Mouse (Mus musculus) frontal cortex, postnatal 25 days (tissue): Measurements from ENCODE around the gene Gimap1.

Source experiments
- DNase-seq, 2 experiments: peaks; one replicate each; pipeline ENCODE4 v3.0.0; 2022; ENCODE audit warnings: low spot score in 2 of 2

Gene Gimap1

DNA sequence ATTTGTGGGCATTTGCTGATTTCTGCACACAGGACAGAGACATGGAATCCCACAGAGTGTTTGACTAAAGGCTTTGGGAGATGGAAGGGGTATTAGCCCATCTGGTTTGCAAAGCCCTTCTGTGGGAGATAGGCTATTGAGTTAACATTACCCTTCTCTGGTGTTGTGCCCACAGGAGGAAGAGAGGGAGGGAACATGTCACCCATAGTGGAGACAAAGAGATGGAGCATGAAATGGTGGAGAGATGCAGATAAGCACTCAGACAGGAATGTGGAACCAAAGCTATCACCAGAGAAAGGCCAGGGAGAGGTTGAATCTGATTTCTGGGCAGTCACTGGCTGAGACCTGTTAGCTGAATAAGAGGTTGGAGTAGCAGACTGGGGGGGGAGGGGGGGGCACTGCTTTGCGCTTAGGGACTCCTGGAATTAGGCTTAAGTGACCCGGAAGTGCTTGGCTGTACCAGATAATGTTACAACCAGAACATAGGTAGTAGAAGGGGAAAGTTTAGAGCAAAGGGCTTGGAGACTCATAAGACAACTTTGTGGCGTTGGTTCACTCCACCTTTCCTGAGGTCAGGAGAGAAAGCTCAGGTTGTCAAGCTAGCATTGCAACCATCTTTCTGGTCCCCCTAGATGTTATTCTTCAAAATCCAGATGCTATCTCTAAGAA is 1.8 kb downstream of the Gimap1 start:
- DNase-seq: no peak

DNA sequence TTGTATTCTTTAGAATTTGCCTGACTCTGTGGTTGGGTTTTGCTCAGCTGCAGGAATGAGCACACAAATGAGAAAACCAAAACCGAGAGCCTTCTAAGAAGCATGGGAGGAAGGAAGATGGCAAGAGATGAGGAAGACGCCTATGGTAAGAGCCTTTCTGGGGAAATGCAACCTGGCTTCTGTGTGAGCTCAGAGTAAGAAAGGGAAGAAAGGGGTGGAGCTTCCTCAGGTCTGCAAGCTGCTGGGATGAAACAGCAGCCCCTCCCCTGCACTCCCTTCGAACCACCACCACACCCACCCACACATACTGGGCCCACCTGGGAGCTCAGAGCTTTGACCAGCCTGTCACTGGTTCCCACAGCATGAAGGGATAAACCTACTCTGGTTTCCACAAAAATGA is 2.4 kb downstream of the Gimap1 start:
- DNase-seq: no peak

DNA sequence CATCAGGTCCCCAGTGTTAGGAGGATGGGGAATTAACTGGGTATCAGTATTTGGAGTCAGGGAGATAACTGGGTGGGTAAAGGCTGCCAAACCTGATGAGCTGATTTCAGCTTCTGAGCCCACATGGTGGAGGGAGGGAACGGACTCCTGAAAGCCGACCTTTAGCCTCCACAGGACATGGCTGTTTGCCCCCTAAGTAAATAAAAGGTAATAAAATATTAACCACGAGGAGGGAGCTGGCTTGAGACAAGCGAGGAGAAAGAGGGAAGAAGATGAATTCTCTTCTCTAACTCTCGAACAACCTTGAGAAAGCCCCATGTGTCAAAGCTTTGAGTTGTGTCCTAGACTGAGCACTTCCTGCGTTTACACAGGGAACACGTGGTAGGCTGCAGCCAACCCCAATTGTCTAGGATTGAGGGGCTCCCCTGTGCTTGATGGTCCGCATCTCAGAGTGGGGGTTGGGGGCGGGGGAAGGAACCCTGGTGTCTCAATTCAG is 2.9 kb downstream of the Gimap1 start:
- no peak for DNase-seq

DNA sequence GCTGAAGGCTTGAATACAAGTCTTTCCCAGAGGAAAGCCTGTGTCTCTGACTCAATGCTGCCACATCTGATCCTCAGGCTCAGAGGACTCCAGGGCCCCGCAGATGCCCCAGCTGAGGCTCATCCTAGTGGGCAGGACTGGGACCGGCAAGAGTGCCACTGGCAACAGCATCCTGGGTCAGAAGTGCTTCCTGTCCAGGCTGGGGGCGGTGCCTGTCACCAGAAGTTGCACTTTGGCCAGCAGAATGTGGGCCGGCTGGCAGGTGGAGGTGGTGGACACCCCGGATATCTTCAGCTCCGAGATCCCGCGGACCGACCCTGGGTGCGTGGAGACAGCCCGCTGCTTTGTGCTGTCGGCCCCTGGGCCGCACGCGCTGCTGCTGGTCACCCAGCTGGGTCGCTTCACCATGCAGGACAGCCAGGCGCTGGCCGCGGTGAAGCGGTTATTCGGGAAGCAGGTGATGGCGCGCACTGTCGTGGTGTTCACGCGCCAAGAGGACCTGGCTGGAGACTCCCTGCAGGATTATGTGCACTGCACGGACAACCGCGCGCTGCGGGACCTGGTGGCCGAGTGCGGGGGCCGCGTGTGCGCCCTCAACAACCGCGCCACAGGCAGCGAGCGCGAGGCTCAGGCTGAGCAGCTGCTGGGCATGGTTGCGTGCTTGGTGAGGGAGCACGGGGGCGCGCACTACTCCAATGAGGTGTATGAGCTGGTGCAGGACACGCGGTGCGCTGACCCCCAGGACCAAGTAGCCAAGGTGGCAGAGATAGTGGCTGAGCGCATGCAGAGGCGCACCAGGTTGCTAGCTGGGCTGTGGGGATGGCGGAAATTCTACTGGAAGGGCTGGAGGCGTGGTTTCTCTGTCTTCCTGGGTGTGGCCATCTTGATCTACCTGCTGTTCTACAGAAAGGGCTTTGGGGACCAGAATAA is 3.8 kb downstream of the Gimap1 start:
- DNase-seq: no peak

DNA sequence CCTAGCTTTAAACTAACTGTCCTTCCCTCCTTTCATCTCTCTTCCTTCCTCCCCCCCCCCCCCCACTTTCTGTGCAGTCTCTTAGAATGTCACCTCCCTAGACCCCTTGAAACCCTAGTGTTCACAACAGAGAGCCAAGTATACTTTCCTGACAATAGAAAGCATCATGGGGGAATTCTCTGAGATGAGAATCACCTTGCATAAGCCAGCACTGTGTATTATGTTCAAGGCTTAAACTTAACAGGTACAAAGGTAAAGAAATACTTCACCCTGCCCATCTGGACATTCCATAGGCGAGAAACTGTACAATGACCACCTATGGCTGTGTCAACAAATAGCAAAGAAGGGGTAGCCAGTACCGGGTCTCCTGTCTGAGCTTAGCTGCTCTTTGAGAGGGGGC is 6.6 kb downstream of the Gimap1 start:
- DNase-seq: no peak

DNA sequence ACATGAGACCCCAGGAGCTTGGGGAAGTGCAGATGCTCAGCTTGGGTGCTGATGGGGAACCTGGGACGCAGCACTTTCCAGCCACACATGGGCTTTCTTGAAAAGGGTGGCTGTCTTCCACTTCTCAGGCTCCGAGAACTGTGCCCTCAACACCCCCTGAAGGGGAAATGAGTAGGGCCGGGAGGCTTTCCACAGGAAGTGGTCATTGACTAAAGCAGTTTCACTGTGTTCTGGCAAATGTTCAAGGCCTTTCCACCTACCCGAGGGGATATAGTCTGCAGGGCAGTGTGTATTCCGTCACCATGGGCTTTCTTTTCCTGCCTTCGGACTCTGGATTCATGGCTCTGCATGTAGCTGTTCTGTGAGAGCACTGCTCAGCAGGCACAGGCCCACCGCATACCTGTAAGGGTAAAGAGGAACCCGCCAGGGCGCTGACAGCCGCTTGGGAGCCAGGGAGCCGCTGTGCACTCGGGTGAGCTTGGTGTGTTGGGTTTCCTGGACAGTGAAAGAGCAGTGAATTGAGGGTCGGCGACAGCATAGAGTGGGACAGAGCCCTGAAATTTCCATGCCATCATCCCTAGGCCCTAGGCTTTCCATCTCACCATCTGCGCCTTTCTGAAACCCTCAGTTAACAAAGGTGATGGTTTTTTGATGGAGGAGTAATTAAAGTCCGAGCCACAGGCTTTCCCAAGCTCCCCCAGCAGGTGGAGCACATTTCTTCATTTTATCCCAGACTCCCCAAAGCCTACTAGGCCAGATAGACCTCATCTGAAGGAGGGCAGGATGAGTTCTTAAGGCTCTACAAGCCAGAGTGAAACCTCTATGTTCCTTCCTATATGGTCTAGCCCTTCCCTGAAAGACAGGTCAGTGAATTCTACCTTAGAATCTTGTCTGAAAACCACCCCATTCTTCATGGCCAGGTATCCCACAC is 7.4 kb downstream of the Gimap1 start, which contains the start of gene Gimap5:
Gene Gimap5, plus strand, starts transcription at position 239 of the 931 bp plus-strand sequence.
- no peak for DNase-seq

DNA sequence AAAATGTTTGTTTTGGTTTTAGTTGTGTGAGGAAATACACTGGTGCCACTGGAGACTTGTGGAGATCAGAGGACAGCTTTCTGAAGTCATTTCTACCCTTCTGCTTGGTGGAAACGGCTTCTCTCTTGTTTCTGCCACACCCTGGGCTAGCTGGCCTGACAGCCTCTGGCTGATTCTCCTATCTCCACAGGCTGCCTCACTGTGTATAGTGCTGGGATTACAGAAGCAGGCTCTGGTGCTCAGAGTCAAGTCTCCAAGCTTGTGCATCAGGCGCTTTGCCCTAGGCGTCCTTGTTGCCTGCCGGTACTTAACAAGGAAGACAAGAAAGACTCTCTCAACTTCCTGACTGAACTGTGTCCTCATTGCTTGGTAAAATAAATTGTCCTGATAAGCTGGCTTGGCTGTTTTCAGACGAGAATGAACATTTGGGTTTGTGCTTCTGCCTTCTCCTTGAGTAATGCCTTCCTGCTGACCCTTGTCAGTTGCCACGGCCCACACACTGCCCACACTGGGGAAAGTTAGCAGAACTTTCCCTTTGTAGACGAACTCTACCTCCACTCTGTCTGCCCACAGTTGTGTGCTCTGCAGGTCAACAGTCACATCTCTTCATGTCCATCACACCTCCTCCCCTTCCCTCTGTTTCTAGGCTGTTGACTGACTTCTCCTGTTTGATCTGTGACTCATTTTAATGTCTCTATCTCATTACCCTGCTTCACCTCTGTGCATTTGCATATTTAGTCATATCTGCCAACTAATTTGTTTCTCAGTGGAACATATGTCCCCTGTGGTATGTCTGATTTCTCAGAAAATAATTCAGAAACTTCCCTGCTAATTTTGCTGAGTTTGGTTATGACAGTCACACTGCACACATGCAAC is 8.5 kb downstream of the Gimap1 start:
- no peak for DNase-seq

DNA sequence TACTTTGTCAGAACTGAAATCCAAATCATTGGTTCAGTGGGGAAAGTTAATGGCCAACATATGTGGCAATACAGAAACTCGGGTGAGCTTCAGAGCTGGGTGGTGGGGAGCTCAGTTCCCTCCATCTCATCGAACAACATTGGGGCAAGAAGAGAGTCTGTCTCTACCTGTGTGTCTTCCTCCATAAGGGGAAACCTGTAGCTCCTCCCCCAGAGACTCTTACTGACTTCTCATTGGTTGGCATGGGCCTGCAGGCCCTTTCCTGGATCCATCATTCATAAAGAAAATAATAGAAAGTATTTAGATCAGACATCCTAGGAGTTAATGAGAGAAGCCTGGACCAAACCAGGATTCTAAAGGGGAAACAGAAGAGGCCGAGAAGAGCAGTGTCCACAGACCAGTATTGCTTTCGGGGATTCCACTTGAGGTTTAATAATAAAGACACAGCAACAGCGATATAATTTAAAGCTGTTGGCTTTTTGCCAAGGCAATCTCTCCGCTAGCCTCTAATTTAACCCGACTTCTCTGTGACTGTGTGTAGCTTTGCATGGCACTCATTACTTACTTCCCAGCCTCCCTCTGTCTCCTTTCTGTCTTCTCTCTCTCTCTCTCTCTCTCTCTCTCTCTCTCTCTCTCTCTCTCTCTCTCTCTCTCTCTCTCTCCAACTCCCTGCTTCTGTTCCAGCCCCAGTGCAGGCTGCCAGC is 24.9 kb downstream of the Gimap1 start:
- DNase-seq: no peak

DNA sequence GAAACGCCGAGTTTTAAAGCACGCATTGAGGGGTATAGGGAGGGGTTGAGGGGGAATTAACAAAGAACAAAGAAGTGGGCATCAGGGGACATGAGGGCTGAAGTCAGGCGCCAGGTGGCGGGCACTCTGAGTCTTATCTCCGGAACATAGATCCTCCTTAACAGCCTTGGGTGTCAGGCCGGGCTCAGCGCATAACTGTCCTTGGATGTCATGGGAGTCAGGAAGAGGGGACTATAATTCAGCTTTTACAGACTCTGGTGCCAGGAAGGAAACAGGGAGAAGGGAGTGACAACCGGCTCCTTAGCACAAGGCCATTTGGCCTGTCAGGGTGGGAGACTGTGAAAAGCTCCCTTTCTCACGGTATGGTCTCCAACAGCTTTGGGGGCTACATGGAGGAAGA is 25.6 kb downstream of the Gimap1 start:
- DNase-seq: no peak

DNA sequence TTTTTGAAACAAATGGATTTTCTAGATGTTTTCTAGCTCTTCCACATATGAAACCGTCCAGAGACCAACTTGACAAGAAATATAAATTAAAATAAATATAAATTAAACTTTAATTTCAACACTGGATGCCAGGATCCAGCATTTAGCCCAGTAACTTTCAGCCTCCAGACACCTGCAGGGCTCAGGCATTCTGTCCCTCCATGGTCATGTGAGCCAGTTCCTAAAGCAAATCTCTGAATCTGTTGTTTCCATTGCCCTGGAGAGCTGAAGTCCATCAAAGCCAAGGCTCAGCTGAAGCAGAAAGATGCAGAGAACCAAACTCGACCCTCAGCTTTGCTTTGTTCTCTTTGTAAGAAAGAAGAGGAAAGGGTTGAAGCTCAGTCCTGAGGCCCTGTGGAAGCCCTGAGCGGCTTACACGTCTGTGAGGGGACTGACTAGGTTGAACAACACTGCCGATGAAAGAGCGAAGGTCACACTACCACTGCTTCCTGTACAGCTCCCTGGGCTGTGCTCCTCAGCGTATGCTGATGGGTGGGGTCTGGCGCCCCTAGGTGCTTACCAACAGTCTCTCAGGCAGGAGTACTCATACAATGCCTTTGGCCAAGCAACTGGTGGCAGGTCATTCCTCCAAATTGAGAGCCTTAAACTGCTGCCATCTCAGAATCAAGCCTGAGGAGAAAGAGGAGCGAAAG is 29.5 kb downstream of the Gimap1 start:
- no peak for DNase-seq

DNA sequence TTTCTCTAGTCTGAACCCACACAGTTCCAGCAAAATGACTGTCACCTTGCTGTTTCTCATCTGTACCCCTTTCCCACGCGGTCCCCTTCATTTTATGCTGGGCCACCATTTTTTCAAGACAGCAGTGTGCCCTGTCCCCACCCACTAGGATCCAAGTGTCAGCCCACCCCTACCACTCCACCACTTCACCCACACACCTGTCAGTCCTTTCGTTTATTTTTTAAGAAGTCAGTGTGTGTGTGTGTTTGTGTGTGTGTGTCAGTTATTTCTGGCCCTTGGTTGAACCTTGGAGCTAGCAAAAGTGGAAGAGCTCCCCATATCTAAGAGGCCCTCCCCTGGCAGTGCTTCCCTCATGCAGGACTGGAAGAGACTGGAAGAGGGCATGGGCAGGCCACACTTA is 30.1 kb downstream of the Gimap1 start:
- no peak for DNase-seq

DNA sequence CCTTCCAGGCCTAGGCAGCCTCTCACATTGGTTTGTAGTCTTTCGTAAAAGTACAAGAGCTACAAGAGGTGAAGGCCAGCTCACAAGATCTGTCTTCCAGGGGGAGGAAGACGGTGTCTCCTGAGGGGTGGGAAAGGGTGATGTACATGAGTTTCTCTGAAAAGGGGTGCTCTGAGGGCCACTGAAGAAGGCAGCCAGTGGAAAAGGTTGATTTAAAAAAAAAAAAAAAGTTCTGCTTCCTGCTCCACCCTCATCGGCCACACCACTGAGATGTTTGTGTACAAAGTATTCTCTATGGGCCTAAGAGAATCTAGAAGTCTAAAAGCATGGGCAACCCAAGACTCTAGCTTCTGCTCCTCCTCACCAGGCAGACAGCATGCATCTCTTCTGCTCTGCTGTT is 31.8 kb downstream of the Gimap1 start, which contains the start of gene Gimap3:
Gene Gimap3, minus strand, starts transcription at position 156 of the 400 bp plus-strand sequence.
- DNase-seq: no peak

DNA sequence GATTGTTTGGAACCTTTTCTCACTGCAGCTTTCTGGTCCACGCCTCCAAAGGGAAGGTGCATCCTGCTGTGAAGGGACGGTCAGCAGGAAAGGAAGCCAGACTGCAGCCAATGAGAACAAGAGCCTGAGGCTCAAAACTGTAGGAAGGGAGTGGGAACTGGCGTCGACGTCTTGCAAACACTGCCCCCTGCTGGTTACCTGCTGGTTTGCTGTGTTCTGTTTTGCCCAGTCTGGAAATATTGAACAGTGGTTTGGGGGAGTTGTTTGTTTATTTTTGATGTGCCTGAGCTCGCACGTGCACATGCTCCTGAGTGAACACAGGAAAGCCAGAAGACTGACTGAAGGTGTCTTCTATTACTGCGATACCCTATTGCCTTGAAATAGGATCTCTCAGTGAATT is 33.2 kb downstream of the Gimap1 start:
- DNase-seq: peak; percentile 70 to 71

DNA sequence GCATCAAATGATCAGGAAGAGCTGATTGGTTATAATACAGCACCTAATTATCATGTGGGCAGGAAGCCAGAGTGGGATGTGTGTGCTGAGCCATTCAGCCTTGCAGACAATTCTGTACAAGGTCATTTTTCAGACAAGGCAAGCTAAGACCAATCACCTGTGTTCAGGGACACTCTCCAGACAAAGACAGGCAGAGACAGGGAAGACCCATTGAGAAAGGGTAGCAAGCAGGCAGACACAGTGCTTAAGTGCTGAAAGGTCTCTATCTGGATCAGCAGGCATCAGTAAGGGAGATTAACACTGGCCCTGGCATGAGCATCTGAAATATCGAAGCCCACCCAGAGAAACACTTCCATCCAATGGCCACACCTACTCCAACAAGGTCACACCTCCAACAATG is 45.6 kb downstream of the Gimap1 start:
- no peak for DNase-seq

DNA sequence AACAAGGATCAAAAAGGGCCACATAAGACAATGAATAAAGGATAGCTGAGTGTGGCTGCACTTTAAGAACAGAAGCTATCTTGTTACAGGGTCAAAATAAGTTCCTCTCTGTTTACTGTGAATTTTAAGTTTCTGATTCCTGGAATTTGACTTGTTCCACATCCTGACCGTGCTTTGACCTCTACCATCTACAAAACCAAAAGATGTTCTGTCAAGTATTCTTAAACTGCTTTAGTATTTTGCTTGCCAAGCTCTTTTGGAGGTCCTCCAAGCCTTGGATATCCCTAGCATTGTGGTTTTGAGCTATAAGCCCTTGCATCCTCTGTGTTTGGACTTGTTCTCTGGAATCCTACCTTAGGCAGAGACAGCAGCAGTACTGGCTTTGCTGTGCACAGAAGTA is 46.3 kb downstream of the Gimap1 start:
- no peak for DNase-seq

DNA sequence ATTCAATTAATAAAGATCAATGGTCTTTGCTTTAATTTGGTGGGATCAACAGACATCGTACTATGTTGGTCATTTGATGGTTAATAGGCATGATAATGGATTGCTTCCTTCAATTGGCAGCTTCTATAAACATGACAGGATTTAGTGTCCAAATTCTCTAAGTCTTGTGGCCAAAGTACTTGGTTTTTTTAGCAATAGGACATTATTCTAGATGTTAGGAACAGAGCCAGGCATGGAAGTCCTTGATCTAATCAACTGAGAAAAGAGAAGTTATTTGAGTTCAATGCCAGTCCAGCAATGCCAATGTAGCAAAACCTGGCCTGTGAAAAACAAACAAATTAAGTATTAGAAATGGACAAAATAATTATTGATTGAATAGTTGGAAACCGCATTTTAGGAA is 46.7 kb downstream of the Gimap1 start:
- no peak for DNase-seq

DNA sequence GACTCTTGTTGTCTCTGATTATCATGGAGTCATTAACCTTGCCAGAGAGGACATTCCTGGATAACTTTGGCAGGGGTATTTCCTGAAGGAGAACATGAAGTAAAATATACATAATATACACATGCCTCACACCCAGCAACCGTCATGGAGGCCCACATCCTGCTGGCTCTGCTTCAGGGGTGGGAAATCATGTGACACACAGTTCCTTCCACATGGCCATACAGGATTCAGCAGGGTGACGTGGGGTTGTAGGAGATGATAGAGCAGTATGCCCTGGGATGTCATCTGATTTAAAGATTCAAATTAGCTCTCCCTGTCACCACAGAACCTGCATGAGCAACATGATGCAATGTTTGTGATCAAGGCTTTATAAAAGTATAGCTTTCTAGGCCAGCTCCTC is 49.0 kb downstream of the Gimap1 start:
- no peak for DNase-seq
